Mouse (Mus musculus) myocyte (in vitro differentiated cells): Measurements from ENCODE around the gene Izumo2. TPM values are rescaled to one million over a fixed set of nuclear protein-coding genes. Genes with fewer than 3 reads are reported as not detected.
A peak's percentile ranks its signal among the peaks of the same experiment; 100 is the strongest.

Source experiments
- H3K27me3 ChIP-seq: one replicate; pipeline ENCODE4 v1.6.1; 2011; ENCODE audit not compliant: control insufficient read depth, insufficient read depth, insufficient read length
- H3K36me3 ChIP-seq: one replicate; pipeline ENCODE4 v1.6.1; 2011; ENCODE audit not compliant: control insufficient read depth, insufficient read depth
- H3K4me2 ChIP-seq: one replicate; pipeline ENCODE4 v1.6.1; 2011; ENCODE audit warnings: low read depth, control low read depth
- H3K4me3 ChIP-seq: one replicate; pipeline ENCODE4 v1.5.1; 2011; ENCODE audit warnings: mild to moderate bottlenecking, control low read depth, moderate library complexity
- H3K79me2 ChIP-seq: one replicate; pipeline ENCODE4 v1.6.1; 2011; ENCODE audit not compliant: control insufficient read depth, insufficient read depth
- H3ac ChIP-seq: one replicate; pipeline ENCODE4 v1.6.1; 2011; ENCODE audit not compliant: control insufficient read depth, insufficient read length
- CEBPB ChIP-seq: IDR thresholded peaks from 2 replicates; pipeline ENCODE4 v1.6.1; 2011; ENCODE audit warnings: mild to moderate bottlenecking, moderate library complexity; ENCODE audit not compliant: poor library complexity, insufficient read depth, severe bottlenecking
- E2F4 ChIP-seq: IDR thresholded peaks from one replicate; pipeline ENCODE4 v1.6.1; 2011; ENCODE audit warnings: mild to moderate bottlenecking, control low read depth, moderate library complexity; ENCODE audit not compliant: insufficient read depth
- MAX ChIP-seq: IDR thresholded peaks from one replicate; pipeline ENCODE4 v1.6.1; 2011; ENCODE audit warnings: low read depth, mild to moderate bottlenecking, control low read depth
- MYOD1 ChIP-seq, 3 experiments: IDR thresholded peaks; one replicate each; pipeline ENCODE4 v1.6.1; 2011; ENCODE audit warnings: control low read depth in 2 of 3, low read depth in 2 of 3, mild to moderate bottlenecking in 2 of 3, moderate library complexity in 1 of 3; ENCODE audit not compliant: insufficient read length in 2 of 3, control insufficient read depth in 1 of 3
- MYOG ChIP-seq, 3 experiments: IDR thresholded peaks; one replicate each; pipeline ENCODE4 v1.6.1; 2011; ENCODE audit warnings: control low read depth in 2 of 3, low read depth in 2 of 3, mild to moderate bottlenecking in 2 of 3; ENCODE audit not compliant: insufficient read length in 2 of 3, control insufficient read depth in 1 of 3, insufficient read depth in 1 of 3
- POLR2A ChIP-seq: IDR thresholded peaks from one replicate; pipeline ENCODE4 v1.6.1; 2011; ENCODE audit warnings: low read depth, mild to moderate bottlenecking, control low read depth, moderate library complexity; ENCODE audit not compliant: insufficient read length
- POLR2AphosphoS2 ChIP-seq: IDR thresholded peaks from one replicate; pipeline ENCODE4 v1.6.1; 2011; ENCODE audit warnings: low read depth, control low read depth; ENCODE audit not compliant: insufficient read length
- REST ChIP-seq: IDR thresholded peaks from one replicate; pipeline ENCODE4 v1.6.1; 2011; ENCODE audit warnings: mild to moderate bottlenecking, control low read depth, moderate library complexity; ENCODE audit not compliant: insufficient read depth, insufficient read length
- SRF ChIP-seq: IDR thresholded peaks from one replicate; pipeline ENCODE4 v1.6.1; 2011; ENCODE audit warnings: low read depth; ENCODE audit not compliant: control insufficient read depth, insufficient read length
- TCF12 ChIP-seq: IDR thresholded peaks from one replicate; pipeline ENCODE4 v1.6.1; 2011; ENCODE audit warnings: mild to moderate bottlenecking, control low read depth; ENCODE audit not compliant: poor library complexity, insufficient read depth, severe bottlenecking
- TCF3 ChIP-seq: IDR thresholded peaks from one replicate; pipeline ENCODE4 v1.6.1; 2011; ENCODE audit warnings: low read depth, control low read depth; ENCODE audit not compliant: insufficient read length
- USF1 ChIP-seq: IDR thresholded peaks from one replicate; pipeline ENCODE4 v1.6.1; 2011; ENCODE audit warnings: low read depth, mild to moderate bottlenecking, control low read depth, moderate library complexity
- polyA plus RNA-seq: library from polyadenylated mRNA; unstranded; fragments of >200 nt; fragmentation: generic; extraction: Trizol; gene quantifications from one replicate; pipeline ENCODE4 v1.2.1, GENCODE M21; 2012; ENCODE audit warnings: missing spikeins

Izumo2 gene
- polyA plus RNA-seq, 1 experiment: not detected

- Histone ChIP-seq H3K79me2 (no peaks in the 10 kb centered on the region), H3K27me3 (peaks cover 16% of the 10 kb centered on the region), H3K4me3 (no peak overlapping the region), H3K36me3 (no peaks in the 10 kb centered on the region), H3ac (no peak overlapping the region), H3K4me2 (no peak overlapping the region)
- TF ChIP-seq POLR2A (no peak), CEBPB (no peak), MAX (no peak), TCF3 (no peak), REST (no peak), USF1 (no peak), MYOG (IDR thresholded peaks at IDR 0.05; ENCODE audit: control insufficient read depth in 1 of 3, insufficient read depth in 1 of 3, insufficient read length in 2 of 3, low read depth in 2 of 3) (no peak), SRF (no peak)
These were observed 43.8 kb upstream of the Izumo2 start for GRCm38 (mm10) chr7:44664731-44665130.

- Histone ChIP-seq H3K36me3 (no peaks in the 10 kb centered on the region), H3K27me3 (peaks cover 26% of the 10 kb centered on the region), H3ac (no peak overlapping the region), H3K79me2 (no peaks in the 10 kb centered on the region), H3K4me3 (no peak overlapping the region), H3K4me2 (no peak overlapping the region)
- TF ChIP-seq SRF (no peak), CEBPB (no peak), POLR2A (no peak), REST (no peak), MYOG (IDR thresholded peaks at IDR 0.05; ENCODE audit: control insufficient read depth in 1 of 3, insufficient read depth in 1 of 3, insufficient read length in 2 of 3, low read depth in 2 of 3) (no peak), MYOD1 (IDR thresholded peaks at IDR 0.05; ENCODE audit: control insufficient read depth in 1 of 3, insufficient read length in 2 of 3, low read depth in 2 of 3) (no peak), TCF3 (no peak), MAX (no peak), TCF12 (no peak), POLR2AphosphoS2 (no peak), E2F4 (no peak), USF1 (no peak)
These were observed 42.1 kb upstream of the Izumo2 start for GRCm38 (mm10) chr7:44666462-44666861.

GRCm38 (mm10) chr7:44667996-44668738 lies 40.4 kb upstream of the Izumo2 start:
- Histone ChIP-seq H3K36me3 (no peaks in the 10 kb centered on the region), H3K27me3 (peaks cover 34% of the 10 kb centered on the region), H3K79me2 (no peaks in the 10 kb centered on the region), H3ac (no peak overlapping the region), H3K4me3 (no peak overlapping the region), H3K4me2 (no peak overlapping the region)
- TF ChIP-seq USF1 (no peak), SRF (no peak), POLR2AphosphoS2 (no peak), MAX (no peak), REST (no peak), POLR2A (no peak), TCF12 (no peak), MYOG (IDR thresholded peaks at IDR 0.05; ENCODE audit: control insufficient read depth in 1 of 3, insufficient read depth in 1 of 3, insufficient read length in 2 of 3, low read depth in 2 of 3) (no peak), MYOD1 (IDR thresholded peaks at IDR 0.05; ENCODE audit: control insufficient read depth in 1 of 3, insufficient read length in 2 of 3, low read depth in 2 of 3) (no peak), CEBPB (no peak), E2F4 (no peak), TCF3 (no peak)

- TF ChIP-seq REST: no peak
- TF ChIP-seq POLR2A: no peak
- TF ChIP-seq TCF12: no peak
- TF ChIP-seq USF1: no peak
- no peak for TF ChIP-seq MYOG (IDR thresholded peaks at IDR 0.05; ENCODE audit: control insufficient read depth in 1 of 3, insufficient read depth in 1 of 3, insufficient read length in 2 of 3, low read depth in 2 of 3)
- Histone ChIP-seq H3K79me2 (no peaks in the 10 kb centered on the region), H3K27me3 (peaks cover 34% of the 10 kb centered on the region), H3K36me3 (no peaks in the 10 kb centered on the region), H3K4me3 (no peak overlapping the region), H3ac (no peak overlapping the region), H3K4me2 (no peak overlapping the region)
These were observed 39.4 kb upstream of the Izumo2 start for GRCm38 (mm10) chr7:44669103-44669502.

- peaks cover 34% of the 10 kb centered on the region for H3K27me3 ChIP-seq
These were observed 37.7 kb upstream of the Izumo2 start, which contains the start of gene Myh14 for GRCm38 (mm10) chr7:44670803-44671202. TSS of gene Myh14 (minus strand) at chr7:44670843.

More at GRCm38 (mm10) chr7:44670803-44671202, 37.7 kb upstream of the Izumo2 start, which contains the start of gene Myh14:
- TF ChIP-seq TCF12 (no peak), MYOG (IDR thresholded peaks at IDR 0.05; ENCODE audit: control insufficient read depth in 1 of 3, insufficient read depth in 1 of 3, insufficient read length in 2 of 3, low read depth in 2 of 3) (peak in 1 of 3 experiments; percentile 4)
- Histone ChIP-seq H3K79me2 (no peaks in the 10 kb centered on the region), H3K36me3 (no peaks in the 10 kb centered on the region), H3K4me3 (no peak within 1 kb of the TSS), H3K4me2 (peak within 1 kb of the TSS; percentile 6), H3ac (no peak within 1 kb of the TSS)
